Mouse (Mus musculus) monocyte, adult 2 months (primary cell): ENCODE measurements around the gene Dleu7.

Source experiments
- DNase-seq, 2 experiments: peaks; one replicate each; pipeline ENCODE4 v3.0.0; 2022; ENCODE audit warnings: low spot score in 2 of 2, low read depth in 1 of 2

Dleu7 gene

DNA sequence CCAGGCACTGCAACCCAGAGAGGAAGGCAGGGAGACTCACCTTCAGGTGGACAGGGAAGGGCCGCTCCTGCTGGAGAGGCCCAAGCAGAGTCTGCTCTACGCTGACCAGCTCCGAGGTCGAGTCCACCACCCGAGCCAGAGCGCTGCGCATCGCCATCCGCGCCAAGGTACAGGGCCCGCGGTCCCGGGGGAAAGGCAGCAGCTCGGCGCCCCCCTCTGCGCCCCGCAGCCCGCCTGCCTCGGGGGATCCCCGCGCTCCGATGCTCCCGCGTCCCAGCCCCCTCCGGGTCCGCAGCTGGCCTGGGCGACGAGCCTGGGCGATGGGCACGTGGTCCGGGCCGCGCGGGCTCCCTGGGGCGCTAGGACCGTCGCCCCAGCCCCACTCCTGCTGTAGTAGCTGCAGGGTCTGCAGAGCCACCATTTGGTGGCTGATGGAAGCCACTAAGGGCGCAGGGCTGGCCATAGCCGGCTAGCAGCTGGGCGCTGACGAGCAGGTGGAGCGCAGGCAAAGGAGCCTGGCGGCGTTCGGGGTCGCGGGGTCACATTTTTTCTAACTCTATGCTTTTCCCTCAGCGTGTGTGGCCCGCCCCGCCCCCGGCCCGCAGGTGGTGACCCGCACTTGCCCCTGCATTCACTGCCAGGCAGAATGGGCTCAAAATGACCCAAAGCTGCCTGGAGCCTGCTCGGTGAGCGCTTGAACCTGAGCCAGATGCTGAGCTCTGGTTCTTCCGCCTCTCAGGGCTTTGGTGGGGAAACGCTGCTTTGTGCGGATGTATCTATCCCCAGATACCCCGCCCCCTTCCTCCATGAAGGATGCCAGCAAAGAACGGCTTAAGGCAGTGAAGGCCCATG is at the start of gene Dleu7, which contains the start of gene Rnaseh2b:
TSS of gene Dleu7 (minus strand) at position 560 of the 852 bp plus-strand sequence.
TSS of gene Rnaseh2b (plus strand) at position 102 of the 852 bp plus-strand sequence.
- DNase-seq: no peak

DNA sequence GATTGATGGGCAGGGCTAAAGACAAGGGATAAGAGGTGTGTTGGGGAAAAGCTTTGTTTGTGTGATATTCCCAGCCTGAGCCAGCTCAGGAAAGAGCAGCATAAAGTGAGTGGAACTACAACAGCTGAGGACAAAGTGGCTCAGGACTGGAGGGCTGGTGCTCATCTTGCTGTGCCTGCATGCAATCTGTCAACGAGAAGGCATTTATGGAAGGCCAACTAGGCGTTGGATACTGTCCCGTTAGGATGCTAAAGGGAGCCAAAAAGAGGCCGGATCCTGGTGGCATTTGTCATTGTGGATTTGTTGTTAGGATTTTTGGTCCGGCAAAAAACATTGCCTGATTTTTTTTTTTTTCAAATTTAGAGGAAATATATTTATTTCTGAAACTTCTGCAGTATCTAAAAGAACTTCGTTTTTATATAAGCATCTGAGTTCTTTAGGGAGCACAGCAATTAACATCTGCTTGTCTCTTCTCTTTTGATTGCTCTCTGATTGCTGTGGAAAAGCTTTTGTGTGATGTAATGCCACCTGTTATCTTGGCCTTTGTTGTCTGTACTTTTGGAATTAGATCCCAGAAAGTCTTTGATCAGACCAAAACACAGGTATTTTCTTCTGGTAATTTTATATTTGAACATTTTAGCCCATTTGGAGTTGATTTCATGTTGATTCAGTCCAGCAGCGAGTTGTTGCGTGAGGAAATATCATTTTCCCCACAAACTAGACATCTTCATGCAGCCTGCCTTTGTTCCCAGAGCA is 49.2 kb upstream of the Dleu7 start:
- DNase-seq: no peak

DNA sequence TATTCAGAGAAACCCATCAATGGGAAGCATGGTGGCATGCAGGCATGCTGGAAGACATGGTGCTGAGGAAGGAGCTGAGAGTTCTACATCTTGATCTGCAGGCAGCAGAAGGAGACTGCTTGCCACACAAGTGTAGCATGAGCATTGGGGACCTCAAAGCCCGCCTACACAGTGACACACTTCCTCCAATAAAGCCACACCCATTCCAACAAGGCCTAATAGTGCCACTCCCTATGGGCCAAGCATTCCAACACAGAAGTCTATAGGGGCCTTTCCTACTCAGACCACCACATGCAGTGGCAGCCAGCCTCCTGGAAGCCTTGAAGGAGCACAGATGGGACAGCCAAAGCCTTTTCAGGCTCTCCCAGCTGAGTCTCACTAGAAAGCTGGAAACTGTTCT is 46.3 kb upstream of the Dleu7 start:
- no peak for DNase-seq

DNA sequence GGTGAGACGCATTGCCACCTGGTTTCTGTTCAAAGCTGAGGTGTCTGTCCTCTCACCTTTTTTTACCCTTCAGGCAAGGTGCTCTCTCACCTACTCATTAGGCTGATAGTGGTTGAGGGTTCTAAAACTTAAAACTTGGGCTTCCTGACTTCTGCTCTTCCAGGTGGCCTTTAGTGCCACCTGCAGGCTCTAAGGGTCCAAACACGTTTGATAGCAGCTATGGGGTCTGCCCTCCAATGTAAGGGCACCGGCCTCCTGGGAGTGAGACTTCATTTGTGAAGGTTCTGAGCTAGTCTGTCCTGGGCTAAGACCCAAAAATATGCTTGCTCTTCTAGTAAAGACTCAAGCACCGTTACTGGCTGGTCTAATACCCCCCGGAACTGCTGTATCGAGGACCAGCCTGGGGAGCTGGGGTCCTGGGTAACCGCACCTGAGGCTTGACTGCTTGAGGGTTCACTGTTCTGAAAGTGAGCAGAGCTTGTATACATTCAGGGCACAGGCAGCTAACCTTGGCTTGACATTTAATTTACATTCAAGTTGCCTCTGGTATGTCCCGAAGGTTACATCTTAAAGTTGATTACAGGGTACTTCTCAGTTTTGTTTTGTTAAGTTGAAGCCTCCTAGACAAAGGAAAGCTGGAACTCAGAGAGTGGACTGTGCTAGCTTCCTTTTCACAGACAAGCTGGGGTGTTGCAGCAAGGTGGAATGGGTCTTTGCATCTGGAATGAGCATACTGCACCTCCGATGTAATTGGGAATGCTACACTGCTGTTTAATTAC is 41.3 kb upstream of the Dleu7 start:
- DNase-seq: no peak

DNA sequence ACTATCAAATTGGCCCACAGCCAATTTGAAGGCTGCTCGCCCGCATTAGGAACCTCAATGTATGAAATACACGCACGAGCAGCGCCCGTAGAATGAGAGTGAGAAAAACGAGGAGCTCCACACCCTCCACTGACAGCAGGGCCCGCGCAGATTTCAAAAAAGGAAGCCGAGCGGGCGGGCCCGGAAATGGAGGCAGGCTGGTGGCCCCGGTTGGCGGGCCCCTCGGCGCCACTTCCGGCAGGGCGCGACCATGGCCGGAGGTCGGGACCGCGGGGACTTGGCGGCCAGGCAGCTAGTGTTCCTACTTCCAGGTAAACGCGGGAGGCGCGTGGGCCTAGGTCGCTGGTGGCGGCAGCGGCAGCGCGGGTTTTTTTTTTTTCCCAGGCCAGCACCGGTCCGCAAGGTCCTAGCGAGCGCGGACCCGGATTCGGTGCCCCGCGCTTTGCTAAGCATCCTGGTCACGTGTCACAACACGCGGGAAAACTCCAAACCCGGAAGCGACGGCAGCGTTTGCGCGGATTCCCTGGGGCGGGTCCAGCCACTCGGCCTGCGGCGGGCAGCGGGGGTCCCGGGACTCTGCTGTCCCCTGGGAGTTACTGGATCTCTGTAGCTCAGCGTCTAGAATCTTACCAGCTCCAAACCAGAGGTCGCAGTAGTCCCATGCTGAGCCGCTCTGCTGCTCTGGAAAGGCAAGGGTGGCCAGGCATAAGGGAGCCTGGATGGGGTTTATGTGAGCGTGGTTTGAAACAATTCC is 39.2 kb upstream of the Dleu7 start:
- peak; percentile 78 to 82 for DNase-seq

DNA sequence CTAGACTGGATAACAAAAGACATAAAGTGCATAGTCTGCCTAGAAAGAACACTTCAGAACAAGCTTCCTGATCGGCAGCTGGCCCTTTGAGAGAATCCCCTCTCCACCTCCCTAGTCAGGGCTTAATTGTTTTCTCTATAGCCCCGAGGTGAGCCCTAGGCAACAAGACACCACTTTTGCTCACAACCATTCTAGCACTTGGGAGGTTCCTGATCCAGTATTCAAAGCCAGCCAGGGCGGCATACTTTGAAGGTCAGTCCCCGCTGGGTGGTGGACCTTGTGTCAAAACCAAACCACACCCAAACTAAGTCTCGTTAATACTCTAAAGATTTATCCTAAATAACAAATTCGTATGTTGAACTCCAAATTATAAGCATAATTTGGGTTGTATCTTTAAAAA is 38.6 kb upstream of the Dleu7 start:
- no peak for DNase-seq

DNA sequence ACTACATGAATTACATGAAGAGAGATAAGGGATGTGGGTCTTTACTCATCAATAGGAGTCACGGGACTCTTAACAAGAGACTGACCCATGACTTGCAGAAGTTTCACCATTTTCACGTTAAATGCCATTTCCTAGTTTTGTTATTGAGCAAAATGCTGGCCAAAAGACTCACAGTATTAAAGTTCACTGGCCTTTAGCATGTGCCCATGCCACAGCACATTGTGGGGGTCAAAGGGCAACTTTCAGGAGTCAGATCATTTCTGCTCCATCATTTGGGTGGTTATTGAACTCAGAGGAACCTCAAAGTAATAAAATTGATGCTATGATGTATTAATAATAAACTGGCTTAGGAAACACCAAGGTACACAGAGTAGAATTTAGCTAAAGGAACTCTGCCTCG is 36.8 kb upstream of the Dleu7 start:
- DNase-seq: no peak

DNA sequence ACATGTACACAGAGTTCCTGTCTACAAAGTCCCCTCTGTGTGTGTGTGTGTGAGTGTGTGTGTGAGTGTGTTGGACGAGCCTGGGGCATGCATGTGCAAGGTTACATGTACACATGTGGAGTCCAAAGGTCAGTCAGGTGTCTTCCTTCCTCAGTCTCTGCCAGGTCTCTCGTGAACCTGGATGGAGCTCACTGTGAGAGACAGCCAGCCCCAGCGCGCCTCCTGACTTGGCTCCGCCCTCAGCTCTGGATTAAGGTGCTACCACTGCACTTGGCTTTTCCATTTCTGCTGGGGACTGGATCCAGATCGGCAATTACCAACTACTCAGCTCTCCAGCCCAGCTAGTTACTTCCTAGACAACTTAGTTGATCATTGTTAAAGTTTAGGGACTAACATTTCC is 35.8 kb upstream of the Dleu7 start:
- no peak for DNase-seq

DNA sequence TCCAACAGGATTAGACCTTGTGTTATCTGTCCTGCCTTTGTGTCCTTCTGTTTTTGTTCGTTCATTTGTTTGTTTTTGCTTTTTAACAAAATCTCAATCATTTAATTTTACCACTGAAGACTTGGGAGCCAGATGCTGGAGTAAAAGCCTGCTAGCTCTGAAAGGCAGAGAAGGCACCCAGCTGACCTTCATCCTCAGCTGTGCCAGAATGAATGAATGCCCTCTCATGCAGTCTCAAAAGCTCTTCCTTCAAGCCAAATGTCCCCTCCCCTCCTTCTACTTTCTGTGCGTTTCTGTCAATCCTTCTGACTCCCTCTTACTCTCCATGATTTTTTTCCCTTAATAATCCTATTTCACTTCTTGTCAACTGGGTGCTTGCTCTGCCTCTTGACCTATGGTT is 34.3 kb upstream of the Dleu7 start:
- DNase-seq: no peak

DNA sequence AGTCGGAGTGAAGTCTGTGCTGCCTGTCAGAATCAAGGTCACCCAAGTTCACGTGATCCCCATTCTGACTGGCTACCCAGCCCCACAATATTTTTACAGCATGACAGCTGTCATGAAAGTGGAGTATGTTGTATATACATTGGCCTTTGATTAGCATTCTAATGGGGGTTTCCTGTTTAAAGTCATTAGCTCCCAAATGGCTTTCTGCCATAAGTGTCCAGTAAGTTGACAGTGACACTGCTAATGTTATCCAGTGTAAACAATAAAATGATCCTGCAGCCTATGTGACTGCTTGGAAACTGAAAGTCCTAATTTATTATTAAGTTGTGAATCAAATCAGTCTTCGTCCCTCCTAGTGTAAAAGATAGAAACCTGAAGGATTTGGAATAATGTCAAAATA is 33.2 kb upstream of the Dleu7 start:
- DNase-seq: no peak

DNA sequence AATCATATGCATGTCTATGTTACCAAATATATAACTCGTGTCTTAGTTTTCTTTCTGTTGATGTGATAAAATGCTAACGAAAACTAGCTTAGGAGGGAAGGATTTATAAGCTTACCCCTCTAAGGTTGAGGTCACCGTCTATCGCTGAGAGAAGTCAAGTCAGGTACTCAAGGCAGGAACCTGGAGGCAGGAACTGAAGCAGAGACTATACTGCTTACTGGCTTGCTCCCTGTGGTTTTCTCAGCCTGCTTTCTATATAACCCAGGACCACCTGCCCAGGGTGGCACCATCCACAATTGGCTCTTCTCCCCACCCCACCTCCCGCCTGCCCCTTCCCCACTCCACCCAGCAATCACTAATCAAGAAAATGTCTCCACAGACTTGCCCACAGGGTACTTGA is 32.1 kb upstream of the Dleu7 start:
- no peak for DNase-seq

DNA sequence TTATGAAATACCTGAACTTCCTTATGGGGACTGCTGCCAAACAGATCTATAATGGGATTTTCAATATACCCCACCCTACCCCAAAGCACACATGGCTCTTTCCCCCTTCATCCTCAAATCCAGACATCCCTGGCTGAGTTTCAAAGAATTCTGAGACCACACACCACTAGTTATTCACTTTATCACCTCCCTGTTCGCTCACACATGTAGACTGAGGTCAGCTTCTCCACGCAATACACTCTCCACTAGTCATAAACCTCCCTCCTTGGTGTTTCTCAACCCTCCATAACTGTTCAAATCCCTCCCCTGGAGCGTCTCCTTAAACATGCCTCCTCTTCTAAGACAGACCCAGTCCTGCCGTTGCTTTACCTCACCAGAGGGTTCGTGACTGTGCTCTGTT is 30.6 kb upstream of the Dleu7 start:
- DNase-seq: no peak

DNA sequence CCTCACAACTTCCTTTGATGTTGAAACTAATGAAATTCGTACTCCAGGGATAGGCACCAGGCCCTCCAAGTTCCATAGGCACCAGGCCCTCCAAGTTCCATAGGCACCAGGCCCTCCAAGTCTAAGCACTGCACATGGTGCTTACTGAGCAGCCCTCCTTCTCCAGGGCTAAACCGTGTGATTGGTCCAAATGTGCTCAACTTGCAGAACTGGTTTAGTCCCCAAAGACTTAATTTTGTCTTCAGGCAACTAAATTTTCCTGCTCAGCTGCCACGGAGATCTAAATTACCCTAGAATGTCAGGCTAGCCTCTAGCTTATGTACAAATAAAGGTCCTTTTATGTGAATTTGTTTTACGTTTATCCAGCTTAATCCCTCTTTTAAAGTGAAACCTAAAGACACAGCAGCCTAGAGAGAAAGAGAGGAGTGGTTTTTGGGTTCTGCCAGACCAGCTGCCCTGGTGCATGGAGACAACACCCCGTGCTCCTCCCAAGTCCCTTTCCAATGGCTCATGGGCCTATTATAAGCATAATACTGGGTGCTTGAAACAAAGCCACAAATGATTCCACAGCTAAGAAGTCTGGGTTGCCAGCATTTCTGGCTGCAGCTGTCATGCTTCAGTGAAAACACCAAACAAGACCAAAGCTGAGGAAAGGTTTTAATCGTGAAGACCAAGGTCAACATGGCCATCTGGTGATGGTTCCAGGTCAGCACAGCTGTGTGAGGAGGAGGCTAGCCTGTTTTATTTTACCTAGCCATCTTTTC is 29.9 kb upstream of the Dleu7 start:
- DNase-seq: no peak

DNA sequence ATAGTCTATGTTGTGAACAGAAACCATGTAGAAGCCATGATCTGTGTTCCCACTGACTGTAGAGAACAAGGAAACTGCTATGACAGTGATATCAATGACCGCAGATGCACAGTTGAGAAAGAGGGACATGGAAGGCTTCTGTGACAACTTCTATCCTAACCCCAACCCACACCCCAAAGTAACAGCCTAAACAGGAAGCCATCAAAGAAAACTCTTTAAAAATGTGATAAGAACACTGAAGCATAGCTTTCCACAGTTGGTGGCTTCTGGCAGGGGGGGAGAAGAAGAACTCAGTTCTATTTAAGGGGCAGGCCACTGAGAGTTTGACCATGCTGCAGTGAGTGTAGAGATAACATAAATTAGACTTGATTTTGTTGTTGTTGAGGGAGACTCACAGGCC is 18.8 kb upstream of the Dleu7 start:
- DNase-seq: no peak

DNA sequence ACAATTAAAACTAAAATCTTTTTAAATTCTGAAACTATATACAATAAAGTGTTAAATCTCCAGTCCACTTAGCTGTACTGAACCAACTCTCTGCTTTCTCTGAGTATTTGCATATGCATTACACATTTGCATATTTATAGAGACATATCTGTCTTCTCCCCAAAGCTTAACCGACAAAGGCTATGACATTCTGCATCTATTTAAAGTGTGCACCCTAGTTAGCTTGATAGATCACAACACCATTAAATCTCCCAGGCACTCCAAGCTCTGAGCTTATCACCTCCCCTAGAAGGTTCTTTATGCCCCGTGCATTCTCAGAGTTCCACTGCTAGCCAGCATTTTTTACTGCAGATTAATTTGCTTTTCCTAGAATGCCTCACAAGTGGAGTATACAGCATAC is 16.2 kb upstream of the Dleu7 start:
- no peak for DNase-seq

DNA sequence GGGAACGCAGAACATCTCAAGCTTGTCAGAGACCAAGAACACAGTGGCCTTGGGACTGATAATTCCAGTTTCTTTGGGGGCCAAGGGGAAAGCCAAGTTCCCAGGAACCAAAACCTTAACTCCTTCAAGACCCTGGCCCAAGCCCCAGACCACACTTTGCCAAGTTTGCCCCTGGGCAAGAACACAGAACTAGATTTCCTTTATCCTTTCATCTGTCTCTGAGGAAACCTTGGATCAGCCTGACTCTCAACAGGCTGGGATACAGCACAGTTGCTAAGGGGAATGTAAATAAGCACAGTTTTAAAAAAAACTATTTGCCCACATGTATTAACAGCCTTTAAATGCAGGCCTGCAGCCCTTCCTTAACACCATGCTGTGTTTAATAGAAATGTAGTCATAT is 14.7 kb upstream of the Dleu7 start:
- no peak for DNase-seq

DNA sequence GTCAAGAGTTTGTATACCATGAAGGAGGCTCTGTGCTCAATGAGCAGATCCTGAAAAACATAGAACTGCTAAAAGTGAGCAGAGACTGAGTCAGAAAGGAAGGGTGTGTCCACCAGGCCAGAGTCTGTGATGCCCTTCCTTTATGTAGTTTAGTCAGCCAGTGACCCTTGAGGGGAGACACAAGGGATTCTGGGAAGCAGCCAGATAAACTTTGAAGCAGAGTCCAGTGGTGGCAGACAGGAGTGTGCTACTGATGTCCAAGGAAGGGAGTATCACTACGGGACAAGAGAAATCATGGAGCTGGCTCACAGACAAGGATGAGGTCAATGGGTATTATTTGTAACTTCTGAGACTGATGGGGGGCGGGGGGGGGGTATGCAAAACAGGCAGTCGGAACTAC is 7.2 kb upstream of the Dleu7 start:
- DNase-seq: no peak

DNA sequence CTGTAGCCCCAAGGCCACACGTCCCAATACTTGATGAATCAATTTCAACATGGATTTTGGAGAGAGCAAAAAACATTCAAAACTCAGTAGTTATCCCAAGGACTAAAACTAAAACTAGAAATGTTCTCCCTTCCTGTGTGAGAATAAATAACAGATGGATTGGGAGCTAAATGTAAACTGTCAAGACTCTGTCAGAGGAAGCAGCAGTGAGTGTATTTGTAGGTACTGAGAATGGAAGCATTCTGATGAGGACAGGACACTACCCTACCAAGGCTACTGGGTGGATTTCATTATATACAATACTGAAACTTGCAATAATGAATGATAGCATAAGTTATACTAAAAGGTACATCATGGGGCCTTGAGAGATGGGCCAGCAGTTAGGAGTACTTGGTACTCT is 6.0 kb upstream of the Dleu7 start:
- no peak for DNase-seq

DNA sequence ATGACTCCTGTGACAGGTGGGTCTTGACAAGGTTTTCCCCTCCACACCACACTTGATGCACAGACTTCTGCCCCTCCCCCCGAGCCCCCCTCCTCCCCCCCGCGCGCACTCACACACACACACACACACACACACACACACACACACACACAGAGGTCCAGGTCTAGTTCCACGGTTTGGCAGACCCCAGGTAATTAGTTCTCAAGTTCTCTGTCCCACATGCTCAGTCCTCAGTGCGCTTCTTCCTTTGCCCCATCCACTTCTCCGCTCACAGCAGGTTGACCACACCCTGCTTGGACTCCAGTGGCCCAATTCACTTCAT is 720 bp downstream of the Dleu7 start:
- DNase-seq: no peak

DNA sequence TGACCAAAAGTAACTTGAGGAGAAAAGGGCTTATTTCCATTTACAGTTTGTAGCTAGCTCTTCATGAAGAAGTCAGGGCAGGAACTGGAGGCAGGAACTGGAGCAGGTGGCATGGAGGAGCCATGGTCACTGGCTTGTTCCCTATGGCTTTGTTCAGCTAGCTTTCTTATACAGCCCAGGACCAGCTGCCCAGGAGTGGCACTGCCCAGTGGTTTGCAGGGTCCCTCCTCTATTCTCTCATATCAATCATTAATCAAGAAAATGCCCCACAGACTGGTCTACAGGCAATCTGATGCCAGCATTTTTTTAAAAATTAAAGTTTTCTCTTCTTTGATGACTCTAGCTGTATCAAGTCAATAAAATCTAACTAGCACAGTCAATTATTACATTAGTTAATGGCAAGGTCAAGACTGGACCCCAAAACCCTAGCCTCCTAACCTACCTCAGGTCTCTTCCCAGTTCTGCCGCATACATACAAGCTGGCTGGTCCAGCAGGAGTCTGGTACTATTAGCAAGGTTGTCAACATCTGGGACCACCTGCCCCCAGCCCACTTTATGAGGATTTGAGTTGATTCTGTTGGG is 1.4 kb downstream of the Dleu7 start:
- no peak for DNase-seq
